Mouse (Mus musculus): Measurements from ENCODE around the gene Sptlc3. TPM values are rescaled to one million over a fixed set of nuclear protein-coding genes. Genes with fewer than 3 reads are reported as not detected.

Gene Sptlc3
- polyA plus RNA-seq, 1 experiment from 2014 or later, result 4.2 TPM

DNA sequence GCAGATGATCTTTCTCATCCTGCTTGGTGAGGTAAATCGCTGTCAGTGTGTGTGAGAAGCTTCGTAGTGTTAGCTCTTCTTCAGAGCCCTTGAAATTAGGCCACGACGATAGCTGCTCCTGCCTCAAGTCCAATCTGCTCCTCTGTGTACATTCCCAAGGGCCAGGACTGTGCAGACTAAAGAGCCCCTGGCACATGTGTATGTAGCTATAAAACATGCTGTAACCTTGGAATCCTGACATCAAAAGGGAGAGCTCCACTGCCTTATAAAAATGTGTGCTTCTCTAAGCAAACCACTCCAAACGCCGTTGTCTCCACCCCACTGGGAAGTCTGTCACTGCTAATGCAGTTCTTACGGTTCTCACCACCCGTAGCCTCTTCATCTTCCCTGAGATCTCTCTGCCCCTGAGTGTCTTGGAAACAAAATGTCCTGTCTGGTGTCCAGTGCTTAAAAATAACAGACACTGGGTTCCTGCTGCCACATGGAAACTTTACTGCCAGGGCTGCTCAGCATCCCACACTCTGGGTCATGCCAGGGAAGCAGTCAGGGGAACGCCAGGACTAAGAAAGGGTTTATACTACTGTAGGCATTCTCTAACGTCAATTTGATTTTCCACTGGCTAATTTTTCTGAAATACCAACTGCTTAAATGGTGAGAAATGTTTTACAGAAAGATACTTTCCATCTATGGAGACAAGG lies 118.8 kb downstream of the Sptlc3 start:
- H3K9me3 ChIP-seq (ENCODE audit: control insufficient read depth, low read length), result no peaks in the 10 kb centered on the region
- H3K36me3 ChIP-seq (ENCODE audit: control insufficient read depth, insufficient read depth, low read length), result no peaks in the 10 kb centered on the region
- no peaks in the 10 kb centered on the region for H3K27me3 ChIP-seq (replicated peaks; ENCODE audit: control insufficient read depth, insufficient read depth, low read length)
- H3K4me1 ChIP-seq (ENCODE audit: control insufficient read depth, insufficient read depth, low read length), result peaks cover 20% of the 10 kb centered on the region
- no peak overlapping the region for H3K9ac ChIP-seq (ENCODE audit: low read depth, low read length)
- H3K4me2 ChIP-seq (ENCODE audit: low read depth, low read length), result no peak overlapping the region
- ATAC-seq (ENCODE audit: low read depth) (no peak), DNase-seq (ENCODE audit: low spot score) (no peak)
- H3K27ac ChIP-seq (replicated peaks; ENCODE audit: low read depth, low read length), result no peak overlapping the region
- H3K4me3 ChIP-seq (ENCODE audit: low read depth, low read length), result no peak overlapping the region
- WGBS, result 41% methylated on average over 10 of the region's 10 CpGs

DNA sequence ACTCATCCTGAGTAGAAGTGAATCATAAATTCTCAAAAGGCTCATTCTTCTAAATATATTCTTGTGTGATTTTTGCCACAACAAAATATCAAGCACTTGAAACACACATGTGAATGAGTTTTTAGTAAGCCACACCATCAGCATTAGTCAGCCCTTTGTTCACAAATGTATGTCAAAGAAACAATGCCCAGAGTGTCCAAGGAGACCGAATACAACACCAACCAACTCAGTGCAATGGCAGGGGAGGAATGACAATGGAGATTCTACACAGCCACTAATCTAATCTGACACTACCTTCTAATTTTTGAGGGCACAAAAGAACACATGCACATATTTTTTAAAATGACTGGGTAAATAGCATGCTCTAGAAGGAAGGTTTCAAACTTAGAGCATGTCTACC lies 132.8 kb downstream of the Sptlc3 start:
- Histone ChIP-seq H3K9ac (ENCODE audit: low read depth, low read length) (no peak overlapping the region), H3K9me3 (ENCODE audit: control insufficient read depth, low read length) (no peaks in the 10 kb centered on the region), H3K27ac (replicated peaks; ENCODE audit: low read depth, low read length) (no peak overlapping the region), H3K27me3 (replicated peaks; ENCODE audit: control insufficient read depth, insufficient read depth, low read length) (no peaks in the 10 kb centered on the region), H3K36me3 (ENCODE audit: control insufficient read depth, insufficient read depth, low read length) (no peaks in the 10 kb centered on the region), H3K4me2 (ENCODE audit: low read depth, low read length) (no peak overlapping the region), H3K4me3 (ENCODE audit: low read depth, low read length) (no peak overlapping the region), H3K4me1 (ENCODE audit: control insufficient read depth, insufficient read depth, low read length) (no peaks in the 10 kb centered on the region)
- DNase-seq (ENCODE audit: low spot score) (no peak), ATAC-seq (ENCODE audit: low read depth) (no peak)
- 65% methylated on average over 1 of the region's 1 CpGs for WGBS

DNA sequence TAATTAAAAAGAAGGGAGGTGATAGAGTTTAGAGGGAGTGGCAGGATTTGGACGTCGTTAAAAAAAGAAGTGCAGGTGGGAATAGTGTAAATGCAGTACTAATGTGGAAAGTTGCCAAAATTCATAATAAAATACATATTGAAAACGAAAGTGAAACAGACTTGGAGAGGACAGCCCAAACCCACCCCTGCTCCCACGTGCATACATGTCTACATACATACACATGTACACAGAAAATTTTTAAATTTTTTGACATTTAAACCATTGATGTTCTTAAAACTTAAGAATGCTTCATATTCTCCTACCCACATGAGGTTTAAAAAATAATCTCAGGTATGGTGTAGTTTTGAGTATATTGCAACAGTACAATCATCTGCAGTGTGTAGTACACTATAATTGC lies 135.0 kb downstream of the Sptlc3 start:
- no peak overlapping the region for H3K27ac ChIP-seq (replicated peaks; ENCODE audit: low read depth, low read length)
- no peak overlapping the region for H3K9ac ChIP-seq (ENCODE audit: low read depth, low read length)
- H3K4me1 ChIP-seq (ENCODE audit: control insufficient read depth, insufficient read depth, low read length), result no peaks in the 10 kb centered on the region
- H3K27me3 ChIP-seq (replicated peaks; ENCODE audit: control insufficient read depth, insufficient read depth, low read length), result no peaks in the 10 kb centered on the region
- no peaks in the 10 kb centered on the region for H3K36me3 ChIP-seq (ENCODE audit: control insufficient read depth, insufficient read depth, low read length)
- H3K4me3 ChIP-seq (ENCODE audit: low read depth, low read length), result no peak overlapping the region
- no peak for ATAC-seq (ENCODE audit: low read depth)
- H3K4me2 ChIP-seq (ENCODE audit: low read depth, low read length), result no peak overlapping the region
- no peak for DNase-seq (ENCODE audit: low spot score)
- no peaks in the 10 kb centered on the region for H3K9me3 ChIP-seq (ENCODE audit: control insufficient read depth, low read length)
- 70% methylated on average over 4 of the region's 4 CpGs for WGBS

DNA sequence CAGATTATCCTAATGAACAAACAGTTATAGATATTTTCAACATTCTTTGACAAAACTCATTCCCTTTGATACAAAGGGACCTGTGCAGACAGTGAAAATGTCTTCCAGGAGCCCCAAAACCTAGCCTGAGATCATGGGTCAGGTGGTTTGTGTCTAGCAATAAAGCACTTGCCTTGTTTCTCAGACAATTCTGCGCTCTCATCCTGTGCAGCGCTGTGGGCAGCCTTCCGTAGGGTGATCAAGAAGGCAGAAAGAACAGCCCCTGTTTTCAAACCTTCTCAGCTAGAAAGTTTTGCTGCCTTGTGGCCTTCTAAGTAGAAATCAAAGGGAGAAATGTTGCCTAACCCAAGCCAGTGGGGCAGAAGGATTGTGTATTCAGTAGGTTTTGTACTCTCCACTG lies 135.9 kb downstream of the Sptlc3 start:
- 94% methylated on average over 3 of the region's 3 CpGs for WGBS
- DNase-seq (ENCODE audit: low spot score) (no peak), ATAC-seq (ENCODE audit: low read depth) (no peak)
- Histone ChIP-seq H3K27ac (replicated peaks; ENCODE audit: low read depth, low read length) (no peak overlapping the region), H3K4me1 (ENCODE audit: control insufficient read depth, insufficient read depth, low read length) (no peaks in the 10 kb centered on the region), H3K4me3 (ENCODE audit: low read depth, low read length) (no peak overlapping the region), H3K27me3 (replicated peaks; ENCODE audit: control insufficient read depth, insufficient read depth, low read length) (no peaks in the 10 kb centered on the region), H3K9ac (ENCODE audit: low read depth, low read length) (no peak overlapping the region), H3K9me3 (ENCODE audit: control insufficient read depth, low read length) (no peaks in the 10 kb centered on the region), H3K36me3 (ENCODE audit: control insufficient read depth, insufficient read depth, low read length) (no peaks in the 10 kb centered on the region), H3K4me2 (ENCODE audit: low read depth, low read length) (no peak overlapping the region)

DNA sequence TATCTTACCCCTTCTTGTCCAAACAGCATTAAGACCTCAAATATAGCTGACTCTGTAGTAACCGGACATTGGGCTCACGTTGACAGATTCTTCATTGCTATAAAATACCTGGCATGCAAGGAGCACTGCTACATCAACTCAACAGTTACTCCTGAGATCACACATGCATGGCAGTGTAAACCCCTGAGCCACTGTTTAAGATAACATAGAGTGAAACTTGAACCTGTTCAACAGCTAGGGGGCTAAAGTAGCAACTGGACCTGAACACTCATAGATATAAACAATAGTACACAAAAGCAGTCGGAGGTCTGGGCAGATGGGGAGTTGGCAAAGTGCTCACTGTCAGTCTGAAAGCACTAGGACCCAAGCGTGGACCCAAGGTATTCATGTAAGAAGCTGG lies 140.8 kb downstream of the Sptlc3 start:
- no peak for ATAC-seq (ENCODE audit: low read depth)
- 55% methylated on average over 4 of the region's 4 CpGs for WGBS

DNA sequence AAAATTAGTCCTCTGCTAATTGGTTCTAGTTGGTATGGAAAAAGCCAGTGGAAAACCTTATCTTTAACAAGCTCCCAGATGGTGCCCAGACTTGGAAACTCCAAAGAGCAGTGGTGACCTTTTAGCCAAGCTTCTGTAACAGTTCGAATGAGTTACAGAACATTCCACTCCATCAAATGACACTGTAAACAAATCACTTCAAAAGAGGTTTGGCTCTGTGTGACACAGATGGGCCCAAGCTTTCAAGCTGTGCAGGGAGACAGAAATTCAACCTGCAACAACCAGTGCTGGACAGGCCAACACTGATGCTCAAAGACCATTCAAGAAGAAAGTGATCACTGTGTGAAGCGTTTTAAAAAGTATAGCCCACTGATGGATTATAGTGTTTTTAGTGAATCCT lies 144.1 kb downstream of the Sptlc3 start:
- 41% methylated on average over 2 of the region's 2 CpGs for WGBS
- DNase-seq (ENCODE audit: low spot score) (no peak), ATAC-seq (ENCODE audit: low read depth) (no peak)

More for the DNA sequence above, 140.8 kb downstream of the Sptlc3 start:
- H3K4me1 ChIP-seq (ENCODE audit: control insufficient read depth, insufficient read depth, low read length), result no peaks in the 10 kb centered on the region
- DNase-seq (ENCODE audit: low spot score), result no peak
- H3K4me2 ChIP-seq (ENCODE audit: low read depth, low read length), result no peak overlapping the region
- H3K36me3 ChIP-seq (ENCODE audit: control insufficient read depth, insufficient read depth, low read length), result no peaks in the 10 kb centered on the region
- no peak overlapping the region for H3K27ac ChIP-seq (replicated peaks; ENCODE audit: low read depth, low read length)
- no peak overlapping the region for H3K4me3 ChIP-seq (ENCODE audit: low read depth, low read length)
- H3K9ac ChIP-seq (ENCODE audit: low read depth, low read length), result no peak overlapping the region
- H3K9me3 ChIP-seq (ENCODE audit: control insufficient read depth, low read length), result no peaks in the 10 kb centered on the region
- no peaks in the 10 kb centered on the region for H3K27me3 ChIP-seq (replicated peaks; ENCODE audit: control insufficient read depth, insufficient read depth, low read length)

DNA sequence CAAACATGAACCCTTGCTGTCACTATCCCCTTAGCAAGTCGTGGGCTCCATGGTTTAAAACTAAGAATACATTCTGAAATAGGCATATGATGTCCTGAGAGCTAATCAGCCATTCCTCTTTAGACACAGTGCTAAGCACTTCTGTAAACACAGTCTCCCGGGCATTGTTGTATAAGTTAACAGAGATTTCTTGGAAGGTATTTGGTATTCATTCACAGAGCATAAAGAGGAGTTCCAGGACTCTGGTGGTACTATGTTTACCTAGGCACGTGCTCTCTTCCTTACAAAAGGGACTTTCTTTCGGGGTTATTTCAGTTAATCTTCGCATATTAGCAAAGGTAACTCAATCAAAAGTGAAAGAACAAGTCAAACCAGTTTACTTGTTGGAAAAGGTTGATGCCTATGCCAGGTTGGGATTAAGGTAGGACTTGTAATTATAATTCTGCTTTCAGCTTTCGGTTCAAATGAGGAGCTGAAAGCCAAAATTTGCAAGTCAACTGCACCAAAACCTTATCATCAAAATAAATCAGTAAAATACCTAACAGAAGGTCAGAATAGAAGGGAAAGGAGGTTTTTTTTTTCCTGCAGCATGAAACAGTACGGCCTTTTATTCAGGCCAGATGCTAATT lies 148.2 kb downstream of the Sptlc3 start:
- H3K27ac ChIP-seq (replicated peaks; ENCODE audit: low read depth, low read length), result no peak overlapping the region
- WGBS, result 33% methylated on average over 7 of the region's 7 CpGs

More for the DNA sequence above, 144.1 kb downstream of the Sptlc3 start:
- no peaks in the 10 kb centered on the region for H3K27me3 ChIP-seq (replicated peaks; ENCODE audit: control insufficient read depth, insufficient read depth, low read length)
- H3K9ac ChIP-seq (ENCODE audit: low read depth, low read length), result no peak overlapping the region
- H3K4me2 ChIP-seq (ENCODE audit: low read depth, low read length), result no peak overlapping the region
- H3K4me1 ChIP-seq (ENCODE audit: control insufficient read depth, insufficient read depth, low read length), result no peaks in the 10 kb centered on the region
- H3K9me3 ChIP-seq (ENCODE audit: control insufficient read depth, low read length), result no peaks in the 10 kb centered on the region
- H3K36me3 ChIP-seq (ENCODE audit: control insufficient read depth, insufficient read depth, low read length), result no peaks in the 10 kb centered on the region
- H3K4me3 ChIP-seq (ENCODE audit: low read depth, low read length), result no peak overlapping the region
- no peak overlapping the region for H3K27ac ChIP-seq (replicated peaks; ENCODE audit: low read depth, low read length)

DNA sequence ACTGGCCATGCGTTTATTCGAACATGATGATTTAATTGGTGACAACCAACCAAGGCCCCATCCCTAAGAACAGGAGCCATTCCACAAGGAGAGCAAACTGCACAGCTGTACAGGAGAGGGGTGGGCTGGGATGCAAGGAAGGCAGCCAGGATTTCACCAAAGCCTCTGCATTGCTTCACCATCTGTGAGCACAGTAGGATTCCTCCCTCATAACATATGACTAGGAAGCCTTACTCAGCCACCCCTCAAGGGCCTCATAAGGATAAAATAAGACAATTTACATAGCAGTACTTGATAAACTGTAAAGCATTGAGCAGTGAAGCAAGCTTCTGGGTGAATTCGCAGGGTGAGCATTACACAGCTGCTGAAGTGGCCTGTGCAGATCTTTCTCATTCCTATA lies 155.8 kb downstream of the Sptlc3 start:
- no peaks in the 10 kb centered on the region for H3K36me3 ChIP-seq (ENCODE audit: control insufficient read depth, insufficient read depth, low read length)
- H3K4me3 ChIP-seq (ENCODE audit: low read depth, low read length), result no peak overlapping the region
- H3K9me3 ChIP-seq (ENCODE audit: control insufficient read depth, low read length), result no peaks in the 10 kb centered on the region
- no peaks in the 10 kb centered on the region for H3K27me3 ChIP-seq (replicated peaks; ENCODE audit: control insufficient read depth, insufficient read depth, low read length)
- H3K4me1 ChIP-seq (ENCODE audit: control insufficient read depth, insufficient read depth, low read length), result no peaks in the 10 kb centered on the region
- WGBS, result 58% methylated on average over 3 of the region's 3 CpGs
- no peak overlapping the region for H3K9ac ChIP-seq (ENCODE audit: low read depth, low read length)
- DNase-seq (ENCODE audit: low spot score) (no peak), ATAC-seq (ENCODE audit: low read depth) (no peak)
- no peak overlapping the region for H3K27ac ChIP-seq (replicated peaks; ENCODE audit: low read depth, low read length)
- no peak overlapping the region for H3K4me2 ChIP-seq (ENCODE audit: low read depth, low read length)

More for the DNA sequence above, 148.2 kb downstream of the Sptlc3 start:
- no peaks in the 10 kb centered on the region for H3K27me3 ChIP-seq (replicated peaks; ENCODE audit: control insufficient read depth, insufficient read depth, low read length)
- H3K36me3 ChIP-seq (ENCODE audit: control insufficient read depth, insufficient read depth, low read length), result no peaks in the 10 kb centered on the region
- ATAC-seq (ENCODE audit: low read depth) (peak; percentile 83; the same call in 1 of the 2 replicates), DNase-seq (ENCODE audit: low spot score) (peak; percentile 72)
- H3K9ac ChIP-seq (ENCODE audit: low read depth, low read length), result no peak overlapping the region
- no peak overlapping the region for H3K4me3 ChIP-seq (ENCODE audit: low read depth, low read length)
- no peak overlapping the region for H3K4me2 ChIP-seq (ENCODE audit: low read depth, low read length)
- no peaks in the 10 kb centered on the region for H3K4me1 ChIP-seq (ENCODE audit: control insufficient read depth, insufficient read depth, low read length)
- no peaks in the 10 kb centered on the region for H3K9me3 ChIP-seq (ENCODE audit: control insufficient read depth, low read length)

DNA sequence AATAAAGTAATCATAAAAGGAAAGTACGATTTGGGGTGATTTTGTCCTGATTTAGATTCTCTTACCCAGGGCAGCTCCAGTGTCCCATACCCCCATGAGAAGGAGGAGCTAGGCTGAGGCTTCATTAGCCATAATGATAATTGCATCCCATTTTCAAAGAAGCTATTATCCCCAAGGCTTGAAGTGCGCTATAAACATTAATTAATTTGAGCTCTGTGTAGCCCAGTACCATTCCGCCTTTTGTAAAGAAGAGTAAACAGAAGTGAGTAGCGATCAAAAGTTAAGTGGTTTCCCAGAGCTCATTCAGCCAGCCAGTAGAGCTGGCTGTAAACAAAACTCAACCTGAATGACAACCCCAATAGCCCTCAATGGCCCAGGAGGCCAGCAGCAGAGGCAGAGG lies 163.0 kb downstream of the Sptlc3 start:
- no peak overlapping the region for H3K27ac ChIP-seq (replicated peaks; ENCODE audit: low read depth, low read length)
- no peak overlapping the region for H3K9ac ChIP-seq (ENCODE audit: low read depth, low read length)
- no peak overlapping the region for H3K4me3 ChIP-seq (ENCODE audit: low read depth, low read length)
- ATAC-seq (ENCODE audit: low read depth) (no peak), DNase-seq (ENCODE audit: low spot score) (no peak)
- 59% methylated on average over 4 of the region's 4 CpGs for WGBS
- H3K9me3 ChIP-seq (ENCODE audit: control insufficient read depth, low read length), result no peaks in the 10 kb centered on the region
- no peaks in the 10 kb centered on the region for H3K27me3 ChIP-seq (replicated peaks; ENCODE audit: control insufficient read depth, insufficient read depth, low read length)
- H3K4me1 ChIP-seq (ENCODE audit: control insufficient read depth, insufficient read depth, low read length), result no peaks in the 10 kb centered on the region
- H3K36me3 ChIP-seq (ENCODE audit: control insufficient read depth, insufficient read depth, low read length), result no peaks in the 10 kb centered on the region
- H3K4me2 ChIP-seq (ENCODE audit: low read depth, low read length), result no peak overlapping the region
